Mouse (Mus musculus) lung, postnatal 14 days (tissue): ENCODE results near the gene Gm14743.
"Not testable (repeated sequence)": the region's sequence is repeated elsewhere in the genome, so short reads cannot be mapped to it uniquely, and the experiment has no call there.

Source experiments
- DNase-seq: peaks from one replicate; pipeline ENCODE4 v3.0.0; 2021

Gene Gm14743

DNA sequence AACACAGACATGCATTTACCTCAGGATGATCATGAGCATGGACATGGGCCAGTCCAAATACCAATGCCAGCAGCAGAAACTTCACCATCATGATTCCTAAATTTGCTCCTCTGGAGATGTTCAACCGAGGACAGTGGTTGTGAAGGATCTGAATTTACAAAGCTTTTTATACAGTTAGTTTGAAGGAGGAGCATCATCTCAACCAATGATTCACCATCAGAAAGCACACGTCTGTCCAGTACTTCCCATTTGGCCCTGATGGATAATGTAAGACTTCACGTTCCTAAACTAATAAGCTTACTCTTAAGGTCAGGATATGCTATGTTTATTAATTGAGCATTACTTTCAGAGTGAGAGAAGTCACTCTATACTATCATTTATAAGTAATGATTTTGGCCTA lies at the start of gene Gm14743:
TSS of gene Gm14743 (minus strand) at position 101 of the 400 bp plus-strand sequence.
- not testable (repeated sequence) for DNase-seq

GRCm38 (mm10) chrX:78202829-78203228 lies 42.9 kb downstream of the Gm14743 start:
- no peak for DNase-seq

DNA sequence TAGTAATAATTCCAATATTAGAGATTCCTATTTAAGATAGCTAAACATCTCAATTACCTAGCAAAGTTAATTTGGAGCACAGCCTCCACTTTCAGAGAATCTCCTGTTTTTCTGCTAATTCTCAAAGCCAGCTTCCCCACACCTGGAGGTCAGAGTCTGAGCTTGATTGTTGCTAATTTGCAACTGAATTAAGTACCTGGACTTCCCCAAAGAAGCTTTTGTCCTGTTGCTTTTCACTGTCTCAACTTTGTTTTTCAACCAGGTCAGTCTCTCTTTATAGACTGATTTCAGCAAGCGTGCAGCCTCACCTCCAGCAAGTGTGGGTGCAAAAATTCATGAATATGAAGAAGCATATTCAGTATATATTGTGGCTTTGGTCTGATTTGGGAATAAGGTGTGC lies 43.5 kb downstream of the Gm14743 start:
- not testable (repeated sequence) for DNase-seq
